Mouse (Mus musculus): ENCODE measurements around the gene Amh. TPM values are rescaled to one million over a fixed set of nuclear protein-coding genes. Genes with fewer than 3 reads are reported as not detected.
A peak's percentile ranks its signal among the peaks of the same experiment; 100 is the strongest.

The Amh gene
- polyA plus RNA-seq, 1 experiment = 1.3 TPM

GRCm38 (mm10) chr10:80819406-80819805 is 14.4 kb downstream of the Amh start:
- TF ChIP-seq POLR2A (IDR thresholded peaks at IDR 0.05; ENCODE audit: low read depth, low read length) = no peak
- no peak for TF ChIP-seq CTCF (IDR thresholded peaks at IDR 0.05; ENCODE audit: extremely low read depth, insufficient read depth, insufficient read length, insufficient replicate concordance)
- Histone ChIP-seq H3K4me3 (ENCODE audit: extremely low read depth, insufficient read depth, insufficient read length) (no peak overlapping the region), H3K36me3 (ENCODE audit: control insufficient read depth, insufficient read depth, low read length) (no peaks in the 10 kb centered on the region), H3K4me1 (ENCODE audit: control insufficient read depth, insufficient read depth, insufficient read length) (peaks cover 8% of the 10 kb centered on the region; the same call in 1 of the 2 replicates), H3K27me3 (ENCODE audit: control insufficient read depth, insufficient read depth, low read length) (no peaks in the 10 kb centered on the region), H3K27ac (ENCODE audit: insufficient read depth, low read length) (peak overlapping the region; percentile 8; the same call in 1 of the 2 replicates)
- WGBS = 74% methylated on average over 3 of the region's 3 CpGs
- no peak for DNase-seq (ENCODE audit: low read depth in 1 of 2, low spot score in 2 of 2)

- no peak overlapping the region for H3K27ac ChIP-seq (ENCODE audit: insufficient read depth, low read length)
- no peaks in the 10 kb centered on the region for H3K27me3 ChIP-seq (ENCODE audit: control insufficient read depth, insufficient read depth, low read length)
- H3K4me3 ChIP-seq (ENCODE audit: extremely low read depth, insufficient read depth, insufficient read length) = no peak overlapping the region
- H3K4me1 ChIP-seq (ENCODE audit: control insufficient read depth, insufficient read depth, insufficient read length) = peaks cover 11% of the 10 kb centered on the region; the same call in 1 of the 2 replicates
- peak in 1 of 2 experiments; percentile 40 for DNase-seq (ENCODE audit: low read depth in 1 of 2, low spot score in 2 of 2)
- WGBS = 49% methylated on average over 2 of the region's 2 CpGs
- H3K36me3 ChIP-seq (ENCODE audit: control insufficient read depth, insufficient read depth, low read length) = no peaks in the 10 kb centered on the region
- TF ChIP-seq POLR2A (IDR thresholded peaks at IDR 0.05; ENCODE audit: low read depth, low read length) (no peak), CTCF (IDR thresholded peaks at IDR 0.05; ENCODE audit: extremely low read depth, insufficient read depth, insufficient read length, insufficient replicate concordance) (peak; percentile 23; the same call in 1 of the 2 replicates)
Observed at GRCm38 (mm10) chr10:80821991-80822390, 16.9 kb downstream of the Amh start.

- H3K36me3 ChIP-seq (ENCODE audit: control insufficient read depth, insufficient read depth, low read length) = no peaks in the 10 kb centered on the region
- H3K27ac ChIP-seq (ENCODE audit: insufficient read depth, low read length) = no peak overlapping the region
- H3K4me3 ChIP-seq (ENCODE audit: extremely low read depth, insufficient read depth, insufficient read length) = no peak overlapping the region
- TF ChIP-seq CTCF (IDR thresholded peaks at IDR 0.05; ENCODE audit: extremely low read depth, insufficient read depth, insufficient read length, insufficient replicate concordance) (no peak), POLR2A (IDR thresholded peaks at IDR 0.05; ENCODE audit: low read depth, low read length) (no peak)
- DNase-seq (ENCODE audit: low read depth in 1 of 2, low spot score in 2 of 2) = no peak
- WGBS = 83% methylated on average over 5 of the region's 5 CpGs
- H3K4me1 ChIP-seq (ENCODE audit: control insufficient read depth, insufficient read depth, insufficient read length) = peaks cover 11% of the 10 kb centered on the region; the same call in 1 of the 2 replicates
- no peaks in the 10 kb centered on the region for H3K27me3 ChIP-seq (ENCODE audit: control insufficient read depth, insufficient read depth, low read length)
Observed at GRCm38 (mm10) chr10:80822528-80822927, 17.5 kb downstream of the Amh start.

- DNase-seq (ENCODE audit: low read depth in 1 of 2, low spot score in 2 of 2) = no peak
- WGBS = 83% methylated on average over 1 of the region's 1 CpGs
- H3K4me3 ChIP-seq (ENCODE audit: extremely low read depth, insufficient read depth, insufficient read length) = no peak overlapping the region
- TF ChIP-seq CTCF (IDR thresholded peaks at IDR 0.05; ENCODE audit: extremely low read depth, insufficient read depth, insufficient read length, insufficient replicate concordance) (no peak), POLR2A (IDR thresholded peaks at IDR 0.05; ENCODE audit: low read depth, low read length) (no peak)
- no peak overlapping the region for H3K27ac ChIP-seq (ENCODE audit: insufficient read depth, low read length)
- H3K36me3 ChIP-seq (ENCODE audit: control insufficient read depth, insufficient read depth, low read length) = no peaks in the 10 kb centered on the region
- H3K27me3 ChIP-seq (ENCODE audit: control insufficient read depth, insufficient read depth, low read length) = no peaks in the 10 kb centered on the region
- peaks cover 14% of the 10 kb centered on the region; the same call in 1 of the 2 replicates for H3K4me1 ChIP-seq (ENCODE audit: control insufficient read depth, insufficient read depth, insufficient read length)
Observed at GRCm38 (mm10) chr10:80823316-80823715, 18.3 kb downstream of the Amh start.

- no peak for DNase-seq (ENCODE audit: low read depth in 1 of 2, low spot score in 2 of 2)
- peak overlapping the region; percentile 21; the same call in 1 of the 2 replicates for H3K4me3 ChIP-seq (ENCODE audit: extremely low read depth, insufficient read depth, insufficient read length)
- no peak for TF ChIP-seq POLR2A (IDR thresholded peaks at IDR 0.05; ENCODE audit: low read depth, low read length)
- no peak for TF ChIP-seq CTCF (IDR thresholded peaks at IDR 0.05; ENCODE audit: extremely low read depth, insufficient read depth, insufficient read length, insufficient replicate concordance)
- H3K27ac ChIP-seq (ENCODE audit: insufficient read depth, low read length) = peak overlapping the region; percentile 86
- no peaks in the 10 kb centered on the region for H3K27me3 ChIP-seq (ENCODE audit: control insufficient read depth, insufficient read depth, low read length)
- WGBS = 11% methylated on average over 8 of the region's 8 CpGs
- peaks cover 14% of the 10 kb centered on the region; the same call in 1 of the 2 replicates for H3K4me1 ChIP-seq (ENCODE audit: control insufficient read depth, insufficient read depth, insufficient read length)
- H3K36me3 ChIP-seq (ENCODE audit: control insufficient read depth, insufficient read depth, low read length) = 0 out of 2 replicates have a peak, but pooled peaks cover 3% of the 10 kb centered on the region
Observed at GRCm38 (mm10) chr10:80823847-80824643, 19.0 kb downstream of the Amh start.

- Histone ChIP-seq H3K36me3 (ENCODE audit: control insufficient read depth, insufficient read depth, low read length) (peaks cover 11% of the 10 kb centered on the region), H3K27ac (ENCODE audit: insufficient read depth, low read length) (peak overlapping the region; percentile 86), H3K27me3 (ENCODE audit: control insufficient read depth, insufficient read depth, low read length) (no peaks in the 10 kb centered on the region), H3K4me3 (ENCODE audit: extremely low read depth, insufficient read depth, insufficient read length) (no peak overlapping the region), H3K4me1 (ENCODE audit: control insufficient read depth, insufficient read depth, insufficient read length) (peaks cover 14% of the 10 kb centered on the region; the same call in 1 of the 2 replicates)
- TF ChIP-seq POLR2A (IDR thresholded peaks at IDR 0.05; ENCODE audit: low read depth, low read length) (no peak), CTCF (IDR thresholded peaks at IDR 0.05; ENCODE audit: extremely low read depth, insufficient read depth, insufficient read length, insufficient replicate concordance) (no peak)
- DNase-seq (ENCODE audit: low read depth in 1 of 2, low spot score in 2 of 2) = no peak
- 35% methylated on average over 2 of the region's 2 CpGs for WGBS
Observed at GRCm38 (mm10) chr10:80824827-80825226, 19.8 kb downstream of the Amh start.

Measured in spleen, adult 2 months (tissue).